Mouse (Mus musculus): ENCODE data around the gene Cd300ld2.

- no peak for TF ChIP-seq CTCF (IDR thresholded peaks at IDR 0.05; ENCODE audit: low read depth, low read length)
- no peak for TF ChIP-seq POLR2A (IDR thresholded peaks at IDR 0.05; ENCODE audit: borderline replicate concordance, low read depth, low read length)
These were observed 33.4 kb upstream of the Cd300ld2 start for GRCm38 (mm10) chr11:115049282-115049895.

Data from bone marrow macrophage, adult 2 months (primary cell).